Mouse (Mus musculus) forebrain, embryonic 11.5 days (tissue): ENCODE data around the gene Ubxn6. TPM values are rescaled to one million over a fixed set of nuclear protein-coding genes. Genes with fewer than 3 reads are reported as not detected.
A peak's percentile ranks its signal among the peaks of the same experiment; 100 is the strongest.
"Not testable (repeated sequence)": the region's sequence is repeated elsewhere in the genome, so short reads cannot be mapped to it uniquely, and the experiment has no call there.

Source experiments
- ATAC-seq: fragments of 200-750 bp; cut with Nextera tagmentation; replicated peaks from 2 replicates; pipeline ENCODE4 v1.8.0; 2017; ENCODE audit warnings: moderate TSS enrichment; ENCODE audit not compliant: low FRiP score
- DNase-seq: peaks from one replicate; pipeline ENCODE4 v3.0.0-alpha.2; 2017; ENCODE audit warnings: low spot score
- H3K27ac ChIP-seq: fragments of 300-500 bp; sonication (generic); 2 replicates; pipeline ENCODE4 v1.5.1; 2014; ENCODE audit warnings: low read depth, low read length
- H3K27me3 ChIP-seq: fragments of 300-500 bp; sonication (generic); 2 replicates; pipeline ENCODE4 v1.6.1; 2014; ENCODE audit warnings: mild to moderate bottlenecking, low read length, mixed read lengths; ENCODE audit not compliant: control insufficient read depth, insufficient read depth
- H3K36me3 ChIP-seq: fragments of 300-500 bp; sonication (generic); 2 replicates; pipeline ENCODE4 v1.6.1; 2014; ENCODE audit warnings: mild to moderate bottlenecking, low read length, moderate library complexity, mixed read lengths; ENCODE audit not compliant: control insufficient read depth, insufficient read depth
- H3K4me1 ChIP-seq: fragments of 300-500 bp; sonication (generic); replicated peaks from 2 replicates; pipeline ENCODE4 v1.6.1; 2014; ENCODE audit warnings: low read length, mixed read lengths; ENCODE audit not compliant: control insufficient read depth, insufficient read depth
- H3K4me2 ChIP-seq: fragments of 300-500 bp; sonication (generic); 2 replicates; pipeline ENCODE4 v1.6.1; 2014; ENCODE audit warnings: low read depth, mild to moderate bottlenecking, low read length, moderate library complexity, mixed read lengths; ENCODE audit not compliant: severe bottlenecking
- H3K4me3 ChIP-seq: fragments of 300-500 bp; sonication (generic); 2 replicates; pipeline ENCODE4 v1.5.1; 2014; ENCODE audit warnings: low read depth, low read length
- H3K9ac ChIP-seq: fragments of 300-500 bp; sonication (generic); 2 replicates; pipeline ENCODE4 v1.6.1; 2014; ENCODE audit warnings: low read length
- H3K9me3 ChIP-seq: fragments of 300-500 bp; sonication (generic); 2 replicates; pipeline ENCODE4 v1.6.1; 2016; ENCODE audit warnings: low read length, mixed read lengths; ENCODE audit not compliant: control insufficient read depth
- WGBS: fragments of 180-500 bp; shearing (Covaris S2); extraction: QIAGEN DNeasy Blood & Tissue Kit; methylation state at CpG from one replicate; pipeline ENCODE4 v1.1.7; 2014; 5-methylcytosine and 5-hydroxymethylcytosine counted together
- polyA plus RNA-seq: library from polyadenylated mRNA; unstranded; fragments of >200 nt; fragmentation: Nextera tagmentation; extraction: Ambion mirVana; gene quantifications from 2 replicates; pipeline ENCODE4 v1.2.1, GENCODE M21; 2014

Gene Ubxn6
- polyA plus RNA-seq, 1 experiment from 2014 or later, result 43.2 TPM

DNA sequence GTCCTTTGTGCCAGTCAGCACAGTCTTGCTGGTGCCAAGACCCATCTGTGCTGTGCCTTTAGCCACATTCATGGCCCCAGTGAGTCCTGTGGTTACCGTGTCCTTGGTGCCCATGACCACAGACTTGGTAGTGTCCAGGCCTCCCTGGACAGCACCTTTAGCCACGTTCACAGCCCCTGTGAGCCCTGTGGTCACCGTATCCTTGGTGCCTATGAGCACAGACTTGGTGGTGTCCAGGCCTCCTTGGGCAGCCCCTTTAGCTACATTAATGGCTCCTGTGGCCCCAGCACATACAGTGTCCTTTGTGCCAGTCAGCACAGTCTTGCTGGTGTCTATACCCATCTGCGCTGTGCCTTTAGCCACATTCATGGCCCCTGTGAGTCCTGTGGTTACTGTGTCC lies 31.6 kb upstream of the Ubxn6 start:
- ATAC-seq, H3K9ac ChIP-seq, DNase-seq, H3K4me2 ChIP-seq, H3K4me1 ChIP-seq, H3K27ac ChIP-seq, H3K27me3 ChIP-seq, H3K9me3 ChIP-seq, H3K4me3 ChIP-seq, H3K36me3 ChIP-seq: not testable (repeated sequence)
- 97% methylated on average over 4 of the region's 4 CpGs for WGBS

- not testable (repeated sequence) for H3K27me3 ChIP-seq, H3K4me3 ChIP-seq, H3K27ac ChIP-seq, ATAC-seq, DNase-seq, H3K4me2 ChIP-seq, H3K9ac ChIP-seq, H3K4me1 ChIP-seq, H3K9me3 ChIP-seq
- H3K36me3 ChIP-seq, result peaks cover 11% of the 10 kb centered on the region; the same call in 1 of the 2 replicates
- 94% methylated on average over 2 of the region's 5 CpGs for WGBS
Measured at GRCm38 (mm10) chr17:56104821-56105220, 30.0 kb upstream of the Ubxn6 start.

DNA sequence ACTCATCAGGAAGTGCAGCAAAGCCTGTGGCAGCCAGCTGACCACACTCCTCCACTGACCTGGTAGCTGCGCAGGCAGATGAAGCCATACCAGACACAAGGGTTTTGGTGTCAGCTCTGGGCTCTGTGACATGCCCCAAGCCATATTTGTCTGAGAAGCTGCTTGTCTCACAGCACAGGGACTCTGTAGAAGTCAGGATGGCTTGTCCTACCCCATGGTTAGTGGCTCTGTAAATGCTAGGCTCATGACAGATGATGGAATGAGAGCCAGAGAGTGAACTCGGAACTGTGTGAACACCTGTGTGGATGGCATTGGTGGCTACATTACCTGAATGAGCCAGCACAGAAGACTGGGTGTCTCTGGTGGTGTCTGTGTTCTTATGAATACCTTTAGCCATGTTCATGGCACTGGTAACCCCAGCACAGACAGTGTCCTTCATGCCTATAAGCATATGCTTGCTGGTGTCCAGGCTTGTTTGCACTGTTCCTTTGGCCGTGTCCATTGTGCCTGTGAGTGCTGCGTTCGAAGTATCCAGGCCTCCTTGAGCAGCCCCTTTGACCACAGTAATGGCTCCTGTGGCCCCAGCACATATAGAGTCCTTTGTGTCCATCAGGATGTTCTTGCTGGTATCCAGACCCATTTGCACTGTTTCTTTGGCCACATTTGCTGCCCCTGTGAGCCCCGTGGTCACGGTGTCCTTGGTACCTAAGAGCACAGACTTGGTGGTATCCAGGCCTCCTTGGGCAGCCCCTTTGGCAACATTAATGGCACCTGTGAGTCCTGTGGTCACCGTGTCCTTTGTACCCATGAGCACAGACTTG lies 28.8 kb upstream of the Ubxn6 start:
- no peak overlapping the region for H3K27ac ChIP-seq
- DNase-seq (no peak), ATAC-seq (no peak)
- no peaks in the 10 kb centered on the region for H3K27me3 ChIP-seq
- peaks cover 12% of the 10 kb centered on the region; the same call in 1 of the 2 replicates for H3K36me3 ChIP-seq
- no peak overlapping the region for H3K4me3 ChIP-seq
- no peak overlapping the region for H3K4me2 ChIP-seq
- no peaks in the 10 kb centered on the region for H3K4me1 ChIP-seq
- H3K9me3 ChIP-seq, result no peaks in the 10 kb centered on the region
- H3K9ac ChIP-seq, result no peak overlapping the region
- WGBS, result 97% methylated on average over 8 of the region's 8 CpGs

GRCm38 (mm10) chr17:56102927-56103326 lies 28.1 kb upstream of the Ubxn6 start:
- DNase-seq (no peak), ATAC-seq (no peak)
- no peaks in the 10 kb centered on the region for H3K9me3 ChIP-seq
- no peak overlapping the region for H3K27ac ChIP-seq
- no peak overlapping the region for H3K9ac ChIP-seq
- H3K27me3 ChIP-seq, result no peaks in the 10 kb centered on the region
- 97% methylated on average over 9 of the region's 9 CpGs for WGBS
- no peaks in the 10 kb centered on the region for H3K4me1 ChIP-seq
- peaks cover 12% of the 10 kb centered on the region; the same call in 1 of the 2 replicates for H3K36me3 ChIP-seq
- H3K4me2 ChIP-seq, result no peak overlapping the region
- H3K4me3 ChIP-seq, result no peak overlapping the region

DNA sequence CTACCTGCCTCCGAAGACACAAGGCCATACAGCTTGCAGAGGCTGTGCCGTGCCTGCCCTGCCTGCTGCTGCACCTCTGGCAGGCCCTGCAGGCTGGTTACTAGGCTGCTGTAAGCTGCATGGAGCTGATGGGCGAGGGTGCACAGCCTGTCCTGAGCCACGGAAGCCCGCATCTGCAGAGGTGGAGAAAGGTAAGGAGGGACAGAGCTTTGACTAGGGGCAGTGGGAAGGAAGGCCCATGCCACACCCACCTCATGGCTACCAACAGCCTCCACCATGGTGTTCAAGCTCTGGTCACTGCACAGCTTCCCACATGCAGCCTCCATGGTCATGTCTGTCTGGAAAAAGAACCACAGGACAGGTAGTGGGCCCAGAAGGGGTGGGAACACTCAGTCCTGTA lies 27.3 kb upstream of the Ubxn6 start:
- no peak overlapping the region for H3K9ac ChIP-seq
- no peaks in the 10 kb centered on the region for H3K27me3 ChIP-seq
- no peaks in the 10 kb centered on the region for H3K9me3 ChIP-seq
- 91% methylated on average over 5 of the region's 5 CpGs for WGBS
- DNase-seq (peak; percentile 43), ATAC-seq (no peak)
- H3K36me3 ChIP-seq, result peaks cover 14% of the 10 kb centered on the region; the same call in 1 of the 2 replicates
- H3K27ac ChIP-seq, result no peak overlapping the region
- no peak overlapping the region for H3K4me3 ChIP-seq
- no peak overlapping the region for H3K4me2 ChIP-seq
- H3K4me1 ChIP-seq, result no peaks in the 10 kb centered on the region

DNA sequence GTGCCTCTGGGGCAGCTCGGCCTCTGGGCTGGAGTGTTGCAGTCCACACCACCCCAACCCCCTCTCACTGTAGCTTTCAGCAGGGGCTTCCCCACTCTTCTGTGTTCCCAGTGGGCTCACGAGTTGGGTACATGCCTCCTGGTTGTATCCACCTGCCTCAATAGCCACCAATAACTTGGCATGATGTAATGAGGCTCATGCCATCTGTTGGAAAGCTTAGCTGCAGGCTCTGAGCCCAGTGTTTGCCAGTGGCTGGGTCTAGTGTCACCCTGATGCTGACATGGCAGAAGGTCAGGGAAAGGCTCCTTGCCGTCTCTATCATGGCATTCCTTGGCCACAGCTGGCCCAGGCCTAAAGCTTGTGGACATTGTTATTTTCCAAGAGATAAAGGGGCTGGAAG lies 26.0 kb upstream of the Ubxn6 start:
- H3K36me3 ChIP-seq, result peaks cover 22% of the 10 kb centered on the region
- WGBS, result 95% methylated on average over 3 of the region's 3 CpGs
- H3K9ac ChIP-seq, result no peak overlapping the region
- no peak overlapping the region for H3K4me3 ChIP-seq
- H3K4me1 ChIP-seq, result no peaks in the 10 kb centered on the region
- no peaks in the 10 kb centered on the region for H3K9me3 ChIP-seq
- no peak overlapping the region for H3K27ac ChIP-seq
- DNase-seq, result no peak
- no peak overlapping the region for H3K4me2 ChIP-seq
- no peaks in the 10 kb centered on the region for H3K27me3 ChIP-seq
- no peak for ATAC-seq

GRCm38 (mm10) chr17:56098711-56099572 lies 24.1 kb upstream of the Ubxn6 start:
- WGBS, result 94% methylated on average over 15 of the region's 15 CpGs
- Histone ChIP-seq H3K9me3 (no peaks in the 10 kb centered on the region), H3K9ac (no peak overlapping the region), H3K4me2 (no peak overlapping the region), H3K4me1 (no peaks in the 10 kb centered on the region), H3K36me3 (peaks cover 22% of the 10 kb centered on the region), H3K27ac (no peak overlapping the region), H3K27me3 (no peaks in the 10 kb centered on the region), H3K4me3 (no peak overlapping the region)
- ATAC-seq (no peak), DNase-seq (peak; percentile 48)

DNA sequence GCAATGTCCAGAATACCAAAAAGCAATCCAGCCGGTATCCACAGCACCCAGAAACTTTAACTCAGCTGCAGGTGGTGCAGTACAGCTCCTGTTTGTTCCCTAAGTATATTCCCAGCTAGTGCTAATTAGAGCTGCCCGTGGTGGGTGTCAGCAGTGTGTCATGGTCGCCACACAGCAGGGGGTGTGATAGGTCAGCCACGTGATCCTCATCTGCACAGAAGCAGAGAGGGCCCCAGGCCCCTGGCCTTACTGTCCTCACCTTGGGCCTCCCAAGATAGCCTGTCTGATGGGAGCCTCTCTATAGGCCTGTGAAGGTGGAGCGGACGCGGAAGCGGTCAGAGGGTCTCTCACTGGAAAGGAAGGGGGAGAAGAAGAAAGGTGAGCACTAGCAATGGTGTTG lies 23.4 kb upstream of the Ubxn6 start:
- Histone ChIP-seq H3K9ac (no peak overlapping the region), H3K27ac (no peak overlapping the region), H3K4me3 (no peak overlapping the region), H3K36me3 (peaks cover 22% of the 10 kb centered on the region), H3K27me3 (no peaks in the 10 kb centered on the region), H3K4me2 (no peak overlapping the region), H3K9me3 (no peaks in the 10 kb centered on the region), H3K4me1 (no peaks in the 10 kb centered on the region)
- WGBS, result 95% methylated on average over 8 of the region's 8 CpGs
- ATAC-seq, result no peak
- DNase-seq, result peak; percentile 47
